Mouse (Mus musculus) kidney, adult 2 months (tissue): ENCODE results near the gene Ppp1r3c. TPM values are rescaled to one million over a fixed set of nuclear protein-coding genes. Genes with fewer than 3 reads are reported as not detected.

Experiments
- DNase-seq: peaks from one replicate; pipeline ENCODE4 v3.0.0; 2021
- H3K27ac ChIP-seq: fragments of 200-500 bp; 2 replicates; pipeline ENCODE4 v1.5.1; 2012; ENCODE audit warnings: low read depth, low read length, control low read depth, inconsistent platforms; ENCODE audit not compliant: insufficient read depth
- H3K27me3 ChIP-seq: fragments of 200-500 bp; replicated peaks from 2 replicates; pipeline ENCODE4 v1.6.1; 2012; ENCODE audit warnings: mild to moderate bottlenecking, moderate library complexity, low read length, inconsistent platforms; ENCODE audit not compliant: control insufficient read depth, insufficient read depth
- H3K36me3 ChIP-seq: fragments of 200-500 bp; 2 replicates; pipeline ENCODE4 v1.6.1; 2012; ENCODE audit warnings: mild to moderate bottlenecking, moderate library complexity, low read length, inconsistent platforms; ENCODE audit not compliant: control insufficient read depth, insufficient read depth
- H3K4me1 ChIP-seq: fragments of 200-500 bp; 2 replicates; pipeline ENCODE4 v1.6.1; 2011; ENCODE audit warnings: low read length; ENCODE audit not compliant: control insufficient read depth, insufficient read depth
- H3K4me3 ChIP-seq: fragments of 200-500 bp; 2 replicates; pipeline ENCODE4 v1.5.1; 2011; ENCODE audit warnings: mild to moderate bottlenecking, low read depth, low read length, control low read depth; ENCODE audit not compliant: insufficient read depth
- CTCF ChIP-seq: fragments of 200-500 bp; conservative IDR thresholded peaks from 2 replicates; pipeline ENCODE4 v1.5.1; 2011; ENCODE audit warnings: low read depth, mild to moderate bottlenecking, control low read depth, low read length, moderate library complexity, mixed read lengths; ENCODE audit not compliant: insufficient read depth, insufficient read length
- POLR2A ChIP-seq: fragments of 200-500 bp; IDR thresholded peaks from one replicate; pipeline ENCODE4 v1.6.1; 2011; ENCODE audit warnings: low read depth, low read length, control low read depth
- WGBS: fragments of 180-500 bp; shearing (Covaris S2); methylation state at CpG from one replicate; pipeline ENCODE4 v1.1.7; 2018; 5-methylcytosine and 5-hydroxymethylcytosine counted together
- polyA plus RNA-seq: library from polyadenylated mRNA; depleted of rRNA; stranded (reverse); fragments of >200 nt; gene quantifications from 2 replicates; pipeline ENCODE4 v1.2.3, GENCODE M21; 2012

Ppp1r3c gene
- polyA plus RNA-seq, 1 experiment: 4.6 TPM

DNA sequence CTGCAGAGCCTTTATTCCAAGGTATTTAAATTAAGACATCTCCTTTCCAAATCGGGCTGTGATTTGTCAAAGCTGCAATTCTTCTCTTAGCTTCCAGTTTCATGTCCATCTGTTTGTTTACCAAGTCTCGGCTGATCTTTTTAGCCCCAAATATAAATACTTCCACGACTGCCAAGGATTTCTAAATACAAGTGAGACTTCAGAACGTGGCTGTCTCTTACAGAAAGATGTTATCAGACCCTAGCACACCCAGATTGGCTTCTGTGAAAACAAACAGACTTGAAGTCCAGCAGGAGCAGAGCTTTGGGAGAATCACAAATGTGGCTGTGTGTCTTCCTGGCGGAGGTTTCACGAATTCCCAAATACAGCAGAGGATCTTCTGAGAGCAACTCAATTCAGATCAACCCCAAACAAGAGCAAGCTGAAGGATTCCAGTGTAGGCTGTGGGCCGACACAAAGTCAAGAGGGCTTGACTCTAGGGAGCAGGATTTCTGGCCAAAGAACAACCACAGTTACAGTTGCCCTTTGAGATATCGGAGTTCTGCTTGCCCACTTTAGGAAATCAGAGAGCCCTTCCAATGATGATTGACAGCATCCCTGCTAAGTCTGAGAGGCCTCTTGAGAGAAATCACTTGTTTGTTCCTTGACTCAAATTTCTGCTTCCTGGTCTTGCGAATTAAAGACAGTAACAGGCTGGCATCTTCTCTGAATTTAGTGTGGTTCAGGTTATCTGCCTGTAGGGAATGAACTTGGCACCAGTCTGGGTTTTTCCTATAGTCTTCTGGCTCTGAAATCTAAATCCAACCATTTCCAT is 34.4 kb downstream of the Ppp1r3c start:
- 55% methylated on average over 9 of the region's 9 CpGs for WGBS
- H3K27ac ChIP-seq: no peak overlapping the region
- DNase-seq: no peak
- no peak overlapping the region for H3K4me3 ChIP-seq
- H3K4me1 ChIP-seq: no peaks in the 10 kb centered on the region
- no peaks in the 10 kb centered on the region for H3K27me3 ChIP-seq
- H3K36me3 ChIP-seq: no peaks in the 10 kb centered on the region
- no peak for TF ChIP-seq POLR2A
- no peak for TF ChIP-seq CTCF

DNA sequence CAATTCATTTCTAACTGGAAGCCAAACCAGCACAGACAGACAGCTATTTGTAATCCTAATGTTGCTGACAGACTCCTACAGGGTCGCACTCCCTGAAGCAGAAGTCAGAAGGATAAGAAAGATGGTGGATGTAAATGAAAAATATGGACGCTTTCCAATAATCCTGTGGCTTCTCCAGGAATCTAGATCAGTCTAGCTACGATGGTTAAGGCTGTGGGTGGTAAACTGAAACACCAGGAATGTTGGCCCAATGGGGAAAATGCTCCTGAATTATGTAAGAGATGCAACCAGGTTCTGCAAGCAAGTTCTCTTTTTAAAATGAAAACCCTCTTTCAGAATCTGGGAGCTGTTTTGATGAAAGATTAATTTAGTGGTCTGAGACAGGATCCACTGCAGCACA is 35.1 kb downstream of the Ppp1r3c start:
- H3K27ac ChIP-seq: no peak overlapping the region
- DNase-seq: no peak
- H3K4me3 ChIP-seq: no peak overlapping the region
- 78% methylated on average over 3 of the region's 3 CpGs for WGBS
- H3K4me1 ChIP-seq: no peaks in the 10 kb centered on the region
- no peaks in the 10 kb centered on the region for H3K27me3 ChIP-seq
- H3K36me3 ChIP-seq: no peaks in the 10 kb centered on the region
- TF ChIP-seq CTCF (no peak), POLR2A (no peak)

DNA sequence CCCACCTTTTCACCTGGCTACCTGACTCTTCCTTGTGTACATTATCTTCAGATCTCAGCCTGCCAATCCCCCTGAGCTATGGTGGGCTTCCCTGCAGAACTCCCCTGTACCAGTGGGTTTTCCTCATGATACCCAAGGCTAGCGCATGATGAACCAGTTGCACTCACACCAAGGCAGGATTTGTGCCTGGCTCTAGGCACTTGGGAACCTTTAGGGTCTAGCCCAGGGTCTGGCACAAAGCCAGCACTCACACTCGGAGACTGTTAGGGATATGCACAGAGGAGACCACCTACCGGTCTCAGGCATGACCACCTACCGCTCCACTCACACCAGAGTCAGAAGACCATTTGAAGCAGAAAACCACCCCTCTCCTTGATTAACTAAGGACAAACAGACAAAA is 35.5 kb downstream of the Ppp1r3c start:
- no peak overlapping the region for H3K27ac ChIP-seq
- DNase-seq: no peak
- H3K36me3 ChIP-seq: no peaks in the 10 kb centered on the region
- whole genome bisulfite sequencing: 84% methylated on average over 4 of the region's 4 CpGs
- no peaks in the 10 kb centered on the region for H3K27me3 ChIP-seq
- H3K4me1 ChIP-seq: no peaks in the 10 kb centered on the region
- H3K4me3 ChIP-seq: no peak overlapping the region
- TF ChIP-seq POLR2A (no peak), CTCF (no peak)

DNA sequence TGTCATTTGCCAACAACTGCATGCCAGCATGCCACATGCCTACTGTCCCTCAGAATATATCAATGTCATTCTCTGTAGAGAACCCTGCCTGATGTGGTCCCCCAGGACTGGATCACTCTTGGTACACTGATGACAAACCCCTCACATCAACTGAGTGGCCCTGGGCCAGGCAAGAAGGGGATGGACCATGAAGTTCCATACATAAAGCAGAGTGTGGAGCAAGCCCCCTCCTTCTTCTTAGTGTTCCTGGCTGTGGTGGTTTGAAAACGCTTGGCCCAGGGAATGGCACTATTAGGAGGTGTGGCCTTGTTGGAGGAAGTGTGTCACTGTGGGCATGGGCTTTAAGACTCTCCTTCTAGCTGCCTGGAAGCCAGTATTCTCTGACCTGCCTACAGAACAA is 37.3 kb downstream of the Ppp1r3c start:
- H3K27ac ChIP-seq: no peak overlapping the region
- no peak overlapping the region for H3K4me3 ChIP-seq
- 97% methylated on average over 1 of the region's 1 CpGs for WGBS
- no peaks in the 10 kb centered on the region for H3K4me1 ChIP-seq
- H3K36me3 ChIP-seq: no peaks in the 10 kb centered on the region
- no peak for DNase-seq
- no peaks in the 10 kb centered on the region for H3K27me3 ChIP-seq
- TF ChIP-seq POLR2A (no peak), CTCF (no peak)

DNA sequence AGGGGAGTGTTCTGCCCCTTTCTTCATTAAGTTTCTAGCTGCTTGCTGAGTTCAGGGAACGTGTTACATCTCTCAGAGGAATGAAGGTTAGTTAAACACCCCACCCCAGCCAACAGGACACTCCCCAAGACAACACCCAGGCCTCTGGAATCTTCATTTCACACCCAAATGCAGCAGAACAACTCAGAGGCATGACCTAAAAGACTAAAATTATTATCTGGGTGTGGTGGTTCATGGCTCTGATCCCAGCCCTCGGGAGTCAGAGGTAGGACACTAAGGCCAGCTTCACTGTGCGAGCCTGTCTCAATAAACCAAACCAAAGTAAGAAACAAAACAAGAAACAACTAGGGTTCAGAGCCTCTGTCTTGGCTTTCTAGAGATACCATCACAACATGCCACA is 38.3 kb downstream of the Ppp1r3c start:
- H3K36me3 ChIP-seq: no peaks in the 10 kb centered on the region
- no peak for DNase-seq
- no peak overlapping the region for H3K27ac ChIP-seq
- H3K27me3 ChIP-seq: no peaks in the 10 kb centered on the region
- no peak overlapping the region for H3K4me3 ChIP-seq
- 70% methylated on average over 3 of the region's 3 CpGs for WGBS
- H3K4me1 ChIP-seq: no peaks in the 10 kb centered on the region
- no peak for TF ChIP-seq POLR2A

DNA sequence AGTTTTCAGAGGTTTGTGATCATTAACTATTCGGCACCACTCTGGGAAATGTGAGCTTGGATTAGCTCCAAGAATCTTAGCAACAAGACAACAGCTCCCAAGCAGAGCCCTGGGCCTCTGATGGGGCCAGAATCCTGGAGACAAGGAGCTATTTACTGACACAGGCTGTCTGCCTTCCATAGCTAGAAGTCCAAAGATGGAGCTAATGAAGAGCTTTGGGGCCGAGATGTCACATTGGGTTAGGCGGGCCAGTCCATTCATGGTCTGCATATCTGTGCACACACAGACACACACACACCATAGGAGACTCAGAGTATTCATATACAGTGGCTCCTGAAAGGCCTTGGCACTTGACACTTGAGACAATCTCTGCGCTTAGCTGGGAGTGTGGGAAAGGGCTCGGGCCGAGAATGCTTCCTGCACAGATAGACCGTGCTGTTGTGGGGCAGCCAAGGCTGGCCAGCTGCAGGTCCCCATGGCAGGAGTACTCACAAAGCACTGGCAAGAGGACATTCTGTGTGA is 39.8 kb downstream of the Ppp1r3c start:
- DNase-seq: peak; percentile 74
- Histone ChIP-seq H3K36me3 (no peaks in the 10 kb centered on the region), H3K27me3 (no peaks in the 10 kb centered on the region), H3K4me1 (no peaks in the 10 kb centered on the region), H3K4me3 (no peak overlapping the region), H3K27ac (no peak overlapping the region)
- no peak for TF ChIP-seq CTCF
- no peak for TF ChIP-seq POLR2A
- 57% methylated on average over 7 of the region's 7 CpGs for WGBS

DNA sequence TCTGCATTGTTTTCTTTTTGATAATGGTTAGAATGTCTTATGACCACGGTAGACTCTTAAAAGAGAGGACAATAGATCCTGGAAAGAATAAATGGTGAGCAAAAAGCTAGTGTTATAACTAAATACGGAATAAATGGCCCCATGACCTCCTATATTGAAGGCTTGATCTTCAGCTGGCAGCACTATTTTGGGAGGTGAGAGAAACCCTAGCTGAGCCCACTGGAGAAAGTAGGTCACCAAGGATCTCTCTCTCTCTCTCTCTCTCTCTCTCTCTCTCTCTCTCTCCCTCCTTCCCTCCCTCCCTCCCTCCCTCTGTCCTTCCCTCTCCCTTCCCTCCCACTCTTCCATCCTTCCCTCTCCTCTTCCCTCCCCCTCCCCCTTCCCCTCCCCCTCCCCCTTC is 42.9 kb downstream of the Ppp1r3c start:
- no peak overlapping the region for H3K27ac ChIP-seq
- H3K27me3 ChIP-seq: no peaks in the 10 kb centered on the region
- no peaks in the 10 kb centered on the region for H3K4me1 ChIP-seq
- H3K4me3 ChIP-seq: no peak overlapping the region
- no peak for DNase-seq
- 73% methylated on average over 2 of the region's 2 CpGs for WGBS
- TF ChIP-seq POLR2A: no peak
- no peak for TF ChIP-seq CTCF
- H3K36me3 ChIP-seq: no peaks in the 10 kb centered on the region
